ENCODE assay signal across 8 mouse cellular contexts in genomic region chr11:69665961-69666664, GRCm38 (mm10). TPM values are rescaled to one million over a fixed set of nuclear protein-coding genes. Genes with fewer than 3 reads are reported as not detected.
DNase-seq lines count a peak whose midpoint lies in the region; ATAC-seq and TF ChIP-seq lines count a peak whose summit lies in the region.

Gene Cd68, minus strand, starts transcription at chr11:69666153.

- TF ChIP-seq POLR2A in embryonic fibroblast, embryonic 13.5 days (IDR thresholded peaks at IDR 0.05; ENCODE audit: low read depth, low read length) = peak; percentile 49

- intact Hi-C loops in left cerebral cortex, postnatal 10 days (cut with DNase I) = no loop called here

- no peak for DNase-seq in kidney, postnatal 14 days
- DNase-seq in WW6 (ENCODE audit: low read depth, low spot score) = peak; percentile 90
- peak in 1 of 2 experiments; percentile 68 for DNase-seq in left cerebral cortex, postnatal 10 days (ENCODE audit: extremely low spot score in 1 of 2, low spot score in 2 of 2)
- peak; percentile 79 for DNase-seq in yolk sac, embryonic 10.5 days (ENCODE audit: low spot score)

- no peak within 1 kb of the TSS for H3K4me3 ChIP-seq in kidney, embryonic 14.5 days (ENCODE audit: low read length)
- no peak within 1 kb of the TSS for H3K4me3 ChIP-seq in embryonic fibroblast, embryonic 13.5 days (ENCODE audit: insufficient read depth, low read length)
- peak within 1 kb of the TSS; percentile 94 for H3K4me3 ChIP-seq in megakaryocyte, embryonic 14.5 days (replicated peaks)

- H3K4me1 ChIP-seq in kidney, embryonic 14.5 days (ENCODE audit: control insufficient read depth, insufficient read depth, low read length) = peaks cover 10% of the 10 kb centered on the region; the same call in 1 of the 2 replicates
- H3K4me1 ChIP-seq in embryonic fibroblast, embryonic 13.5 days (ENCODE audit: control insufficient read depth, insufficient read depth, low read length) = 0 out of 2 replicates have a peak, but pooled peaks cover 2% of the 10 kb centered on the region
- peaks cover 84% of the 10 kb centered on the region for H3K4me1 ChIP-seq in megakaryocyte, embryonic 14.5 days

- H3K9me3 ChIP-seq in kidney, embryonic 14.5 days (ENCODE audit: control insufficient read depth, low read length) = no peaks in the 10 kb centered on the region
- no peaks in the 10 kb centered on the region for H3K9me3 ChIP-seq in megakaryocyte, embryonic 14.5 days

- 40% methylated on average over 7 of the region's 7 CpGs for WGBS in kidney, embryonic 14.5 days

- no peak within 1 kb of the TSS for H3K4me2 ChIP-seq in kidney, embryonic 14.5 days (replicated peaks; ENCODE audit: low read depth, low read length)

- H3K27me3 ChIP-seq in kidney, embryonic 14.5 days (ENCODE audit: control insufficient read depth, insufficient read depth, low read length) = no peaks in the 10 kb centered on the region
- no peaks in the 10 kb centered on the region for H3K27me3 ChIP-seq in megakaryocyte, embryonic 14.5 days (replicated peaks)

- peaks cover 65% of the 10 kb centered on the region for H3K36me3 ChIP-seq in kidney, embryonic 14.5 days (ENCODE audit: control insufficient read depth, insufficient read depth, low read length)
- H3K36me3 ChIP-seq in megakaryocyte, embryonic 14.5 days (replicated peaks; ENCODE audit: low read length) = peaks cover 71% of the 10 kb centered on the region

- TF ChIP-seq CTCF in embryonic fibroblast, embryonic 13.5 days (IDR thresholded peaks at IDR 0.05; ENCODE audit: borderline replicate concordance, insufficient read depth, low read length) = no peak

- H3K9ac ChIP-seq in kidney, embryonic 14.5 days (ENCODE audit: low read depth, low read length) = no peak within 1 kb of the TSS; the same call in 1 of the 2 replicates

- H3K27ac ChIP-seq in kidney, embryonic 14.5 days (ENCODE audit: low read depth, low read length) = no peak within 1 kb of the TSS; the same call in 1 of the 2 replicates
- H3K27ac ChIP-seq in embryonic fibroblast, embryonic 13.5 days (ENCODE audit: insufficient read depth, low read length) = no peak within 1 kb of the TSS

- no peak for ATAC-seq in kidney, embryonic 14.5 days (ENCODE audit: low FRiP score, low TSS enrichment)
- ATAC-seq in hematopoietic stem cell, adult 5-6 weeks (replicated peaks in 1 of 2; ENCODE audit: insufficient read depth in 1 of 2, low FRiP score in 2 of 2, low TSS enrichment in 1 of 2, low read depth in 1 of 2, poor library complexity in 2 of 2, severe bottlenecking in 2 of 2) = peak; percentile 2 to 55; a peak in 2 of 4 replicates

RNA-seq across cellular contexts. Expression of gene Cd68, which starts in this region (rescaled TPM):
- polyA plus RNA-seq in kidney, embryonic 14.5 days (2014; fragmentation: Nextera tagmentation; extraction: Ambion mirVana) = 8.5 and 10.5 TPM in 2 replicates
- polyA plus RNA-seq in embryonic fibroblast, embryonic 13.5 days (2011; ENCODE audit: insufficient read length, low read depth, missing spikeins) = 4.9 and 8.6 TPM in 2 replicates
- total RNA-seq in hematopoietic stem cell, adult 5-6 weeks (2017) = 11.4 and 16.7 TPM in 2 replicates
- total RNA-seq in left cerebral cortex, postnatal 10 days (2021) = 10 to 100 TPM; 11.6 to 12.2 TPM
- 8.7 and 128 TPM in 2 replicates for polyA plus RNA-seq in megakaryocyte, embryonic 14.5 days (2012; ENCODE audit: insufficient read depth, low replicate concordance)
